Mouse (Mus musculus): ENCODE measurements around the gene Fcer1g.
"Not testable (repeated sequence)": the region's sequence is repeated elsewhere in the genome, so short reads cannot be mapped to it uniquely, and the experiment has no call there.

The Fcer1g gene

DNA sequence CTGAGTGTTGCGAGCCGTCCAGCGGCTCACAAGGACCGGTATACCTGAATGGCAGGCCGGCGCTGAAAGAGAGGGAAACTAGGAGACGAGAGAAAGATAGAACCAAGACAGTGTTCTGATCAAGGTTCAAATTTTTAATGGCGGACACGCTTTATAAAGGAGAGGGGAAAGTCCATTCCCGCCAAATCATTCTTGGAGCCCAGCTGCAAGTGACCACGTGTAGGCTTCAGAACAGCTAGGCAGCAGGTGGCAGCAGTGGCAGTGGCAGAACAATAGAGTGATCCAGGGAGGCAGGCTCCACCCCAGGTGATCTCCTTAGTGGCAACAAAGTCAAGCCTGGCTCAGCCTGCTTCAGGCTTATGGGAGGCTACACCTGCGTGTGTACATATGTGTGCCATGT is 7.8 kb upstream of the Fcer1g start:
- DNase-seq (ENCODE audit: low spot score in 2 of 2): not testable (repeated sequence)

DNA sequence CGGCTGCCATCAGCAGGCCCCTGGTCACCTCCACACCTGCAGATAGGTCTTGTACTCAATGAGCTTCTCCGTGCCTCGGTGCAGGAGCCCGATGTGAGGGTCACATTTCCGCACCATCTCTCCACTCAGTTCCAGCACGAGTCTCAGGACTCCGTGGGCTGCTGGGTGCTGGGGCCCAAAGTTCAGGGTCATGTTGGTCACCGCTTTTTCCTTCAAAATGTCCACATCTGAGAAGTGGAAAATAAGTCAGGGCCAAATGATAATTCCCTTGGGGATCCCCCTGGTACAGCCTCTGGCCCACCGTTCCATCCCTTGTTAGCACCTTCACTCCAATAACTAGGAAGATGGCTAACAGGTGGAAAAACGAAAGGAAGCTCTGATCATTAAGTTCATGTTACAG is 6.7 kb upstream of the Fcer1g start:
- no peak for DNase-seq (ENCODE audit: low spot score in 2 of 2)

DNA sequence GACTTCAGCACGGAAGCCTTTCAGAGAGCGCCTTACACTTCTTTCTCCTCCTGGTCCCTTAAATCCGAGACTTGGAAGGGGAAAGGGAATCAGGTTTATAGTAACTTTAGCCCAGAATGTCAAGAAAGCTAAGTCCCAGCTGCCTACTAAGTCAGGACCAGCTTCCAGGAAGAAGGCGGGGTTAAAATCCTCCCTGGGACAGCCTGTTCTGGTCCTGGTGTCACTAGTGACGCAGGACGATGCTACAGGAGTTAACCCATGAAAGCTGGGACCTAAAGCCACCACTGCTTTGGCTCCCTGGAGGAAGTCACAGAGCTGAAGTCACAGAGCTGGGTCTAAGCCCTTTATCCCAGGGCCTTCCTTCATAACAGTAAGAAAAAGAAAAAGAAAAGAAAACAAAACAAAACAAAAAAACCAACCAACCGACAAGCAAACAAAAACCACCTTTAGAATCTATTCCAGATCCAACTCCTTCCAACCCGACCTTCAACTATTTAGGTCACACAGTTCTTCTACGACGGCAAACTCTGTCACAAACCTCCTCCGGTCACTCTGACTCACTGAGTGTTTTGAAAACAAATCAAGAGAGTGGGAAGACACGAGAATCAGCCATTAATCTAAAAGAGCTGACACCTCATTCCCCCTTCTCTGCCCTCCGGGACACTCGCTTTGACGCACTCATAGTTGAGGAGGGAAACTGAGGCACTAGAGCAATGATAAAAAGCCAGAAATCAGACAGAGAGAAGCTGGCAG is 6.0 kb upstream of the Fcer1g start:
- DNase-seq (ENCODE audit: low spot score in 2 of 2): no peak

DNA sequence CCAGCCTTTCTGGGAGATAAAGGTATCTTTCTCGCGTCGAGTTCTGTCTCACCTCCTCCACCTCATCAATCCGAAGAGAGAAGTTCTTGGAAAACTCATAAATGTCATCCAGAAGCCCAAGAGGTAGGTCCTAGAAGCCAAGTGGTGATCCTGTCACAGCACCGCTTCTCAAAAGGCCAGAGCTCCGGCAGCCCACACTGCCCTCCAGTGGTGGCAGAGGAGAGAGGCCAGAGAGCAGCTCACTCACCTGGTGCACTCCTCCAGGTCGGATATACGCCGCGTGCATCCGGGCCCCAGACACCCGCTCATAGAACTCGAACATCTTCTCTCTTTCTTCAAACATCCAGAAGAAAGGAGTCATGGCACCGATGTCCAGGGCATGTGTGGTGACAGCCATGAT is 4.3 kb upstream of the Fcer1g start:
- peak; percentile 41 to 51 for DNase-seq (ENCODE audit: low spot score in 2 of 2)

- DNase-seq (ENCODE audit: low spot score in 2 of 2): no peak
Measured at GRCm38 (mm10) chr1:171237438-171237837, 3.3 kb upstream of the Fcer1g start.

DNA sequence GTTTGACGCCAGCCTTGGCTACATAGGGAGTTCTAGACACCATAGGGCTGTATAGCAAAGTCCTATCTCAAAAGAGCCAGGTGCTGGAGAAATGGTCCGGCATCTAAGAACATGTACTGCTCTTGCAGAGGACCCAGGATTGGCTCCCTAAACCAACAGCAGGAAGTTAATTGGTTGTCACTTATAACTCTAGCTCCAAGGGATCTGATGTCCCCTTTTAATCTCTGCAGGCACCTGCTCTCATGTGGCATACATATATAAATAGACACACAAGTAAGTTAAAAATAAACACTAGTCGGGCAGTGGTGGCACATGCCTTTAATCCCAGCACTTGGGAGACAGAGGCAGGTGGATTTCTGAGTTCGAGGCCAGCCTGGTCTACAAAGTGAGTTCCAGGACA is 1.6 kb upstream of the Fcer1g start:
- DNase-seq (ENCODE audit: low spot score in 2 of 2): no peak

GRCm38 (mm10) chr1:171234538-171234937 is 373 bp upstream of the Fcer1g start:
- DNase-seq (ENCODE audit: low spot score in 2 of 2): no peak

GRCm38 (mm10) chr1:171232800-171233730 is 1.1 kb downstream of the Fcer1g start:
- DNase-seq (ENCODE audit: low spot score in 2 of 2): no peak

GRCm38 (mm10) chr1:171232348-171232747 is 1.8 kb downstream of the Fcer1g start:
- no peak for DNase-seq (ENCODE audit: low spot score in 2 of 2)

GRCm38 (mm10) chr1:171231844-171232243 is 2.3 kb downstream of the Fcer1g start:
- no peak for DNase-seq (ENCODE audit: low spot score in 2 of 2)

- DNase-seq (ENCODE audit: low spot score in 2 of 2): no peak
Measured at GRCm38 (mm10) chr1:171230215-171230614, 4.0 kb downstream of the Fcer1g start.

DNA sequence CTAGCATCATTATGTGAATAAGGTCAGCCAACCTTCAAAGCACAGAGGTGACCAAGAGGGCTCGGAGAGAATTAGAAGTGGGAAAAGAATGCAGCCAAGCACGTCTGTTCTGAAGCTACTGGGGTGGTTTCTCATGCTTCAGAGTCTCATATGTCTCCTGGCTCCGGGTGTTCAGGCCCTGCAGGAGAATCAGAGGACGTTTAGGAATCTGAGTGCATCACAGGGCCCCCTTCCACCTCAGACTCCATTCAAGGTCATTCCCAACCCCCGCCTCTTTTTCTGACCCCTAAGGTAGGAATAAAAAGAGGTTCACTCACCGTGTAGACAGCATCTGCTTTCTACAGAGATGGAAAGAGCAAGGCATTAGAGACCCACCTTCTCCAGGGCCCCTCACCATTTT is 4.4 kb downstream of the Fcer1g start:
- DNase-seq (ENCODE audit: low spot score in 2 of 2): no peak

GRCm38 (mm10) chr1:171227879-171228278 is 6.3 kb downstream of the Fcer1g start:
- DNase-seq (ENCODE audit: low spot score in 2 of 2): no peak

GRCm38 (mm10) chr1:171226780-171227179 is 7.4 kb downstream of the Fcer1g start:
- no peak for DNase-seq (ENCODE audit: low spot score in 2 of 2)

- DNase-seq (ENCODE audit: low spot score in 2 of 2): no peak
Measured at GRCm38 (mm10) chr1:171224857-171225256, 9.3 kb downstream of the Fcer1g start, which contains the start of gene Apoa2. Gene Apoa2, plus strand, starts transcription at chr1:171225054.

DNA sequence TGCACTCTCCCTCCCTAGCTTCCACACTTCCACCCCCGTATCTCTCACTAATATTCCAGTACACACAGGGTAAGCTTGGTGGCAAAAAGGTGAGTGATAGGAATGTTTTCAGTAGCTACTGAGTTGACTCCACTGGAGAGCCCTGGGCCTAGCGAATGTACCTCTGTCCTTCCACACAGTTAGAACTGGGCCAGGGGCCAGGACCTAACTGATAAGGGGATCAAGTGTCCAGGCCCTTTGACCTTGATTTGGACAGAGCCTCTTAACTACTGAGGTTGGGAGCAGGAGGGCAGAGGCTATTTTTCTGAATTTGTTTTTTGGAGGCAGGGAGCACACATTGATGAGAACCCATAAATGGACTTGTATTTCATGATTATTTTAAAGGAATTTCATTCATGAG is 10.4 kb downstream of the Fcer1g start:
- DNase-seq (ENCODE audit: low spot score in 2 of 2): no peak

GRCm38 (mm10) chr1:171223168-171223567 is 11.0 kb downstream of the Fcer1g start:
- DNase-seq (ENCODE audit: low spot score in 2 of 2): no peak

DNA sequence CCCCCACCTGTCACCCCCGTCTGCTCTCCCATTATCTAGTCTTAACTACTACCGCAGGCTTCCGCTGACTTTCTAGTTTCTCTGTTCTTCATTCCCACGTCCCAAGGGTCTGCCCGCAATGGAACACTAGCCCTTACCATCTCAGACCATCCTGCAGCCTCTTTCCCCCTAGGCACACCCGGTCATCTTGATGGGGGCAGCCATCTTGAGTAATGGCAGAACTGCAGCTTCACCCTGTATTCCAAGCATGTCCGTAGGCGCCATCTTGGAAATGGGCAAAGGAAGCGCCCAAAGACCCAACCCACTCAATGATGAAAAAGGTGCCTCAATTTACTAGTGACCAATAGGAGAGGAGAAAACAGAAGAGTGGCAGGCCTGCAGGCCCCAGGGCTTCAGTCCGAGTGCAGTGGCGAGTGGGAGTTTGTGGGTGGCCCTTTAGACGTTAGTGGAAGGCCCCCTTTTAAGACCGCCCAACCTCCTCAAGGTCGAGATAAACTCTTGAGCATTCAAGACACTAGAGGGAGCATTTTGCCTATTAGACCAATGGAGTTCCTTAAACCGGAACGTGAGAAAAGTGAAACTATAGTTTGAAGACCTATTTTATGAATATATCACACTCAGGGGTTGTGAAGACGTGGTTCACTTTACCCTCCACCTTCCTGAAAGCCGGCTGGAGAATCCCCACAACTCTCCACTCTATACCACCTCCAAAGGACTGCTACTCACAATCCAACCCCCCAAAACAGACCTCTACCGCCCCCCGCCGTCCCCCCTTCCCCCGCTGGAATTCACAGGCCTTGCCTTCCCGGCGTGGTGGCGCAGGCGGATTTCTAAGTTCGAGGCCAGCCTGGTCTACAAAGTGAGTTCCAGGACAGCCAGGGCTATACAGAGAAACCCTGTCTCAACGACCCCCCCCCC is 11.7 kb downstream of the Fcer1g start, which contains the start of gene Tomm40l:
Tomm40l (minus strand) TSS at position 277 of the 918 bp plus-strand sequence.
- DNase-seq (ENCODE audit: low spot score in 2 of 2): peak; percentile 94 to 96

DNA sequence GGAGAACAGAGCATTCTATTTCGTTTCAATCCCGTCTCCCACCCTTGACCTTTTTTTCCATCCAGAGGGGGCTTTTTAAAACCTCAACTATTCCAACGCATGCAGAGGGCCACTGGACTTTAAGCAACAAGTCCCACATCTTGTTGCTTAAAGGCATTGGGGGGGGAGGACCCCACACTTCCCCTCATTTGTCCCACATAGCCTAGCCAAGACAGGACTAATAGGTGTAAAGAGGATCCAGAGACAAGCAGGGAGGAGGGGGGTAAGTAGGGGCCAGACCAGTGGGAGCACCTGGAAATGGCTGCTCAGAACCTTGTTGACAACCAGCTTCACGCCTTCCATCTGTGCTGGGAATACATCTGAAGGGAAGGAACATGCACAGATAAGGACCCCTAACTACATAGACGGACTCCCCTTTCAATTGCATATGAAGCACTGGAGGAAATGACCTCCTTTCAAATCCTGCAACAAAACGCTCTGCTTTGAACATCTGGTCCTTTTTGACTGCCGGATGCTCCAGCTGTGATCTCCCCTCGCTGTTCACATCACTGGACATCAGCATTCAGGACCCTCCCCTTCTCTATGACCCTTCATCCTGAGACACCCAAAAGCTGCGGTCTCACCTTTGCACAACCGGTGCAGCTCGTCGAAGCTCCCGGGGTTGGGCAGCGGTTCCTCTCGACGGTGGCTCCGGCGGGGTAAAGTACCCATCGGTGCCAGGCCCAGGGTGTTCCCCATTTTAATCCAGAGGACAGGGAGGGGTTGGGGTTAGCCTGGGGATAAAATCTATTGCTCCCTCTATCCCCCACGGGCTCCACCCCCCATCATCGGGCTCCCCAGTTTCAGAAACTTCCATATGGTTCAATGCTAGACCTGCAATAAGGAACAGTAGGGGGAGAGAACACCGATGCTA is 12.6 kb downstream of the Fcer1g start:
- peak in 1 of 2 experiments; percentile 28 for DNase-seq (ENCODE audit: low spot score in 2 of 2)

GRCm38 (mm10) chr1:171220871-171221270 is 13.3 kb downstream of the Fcer1g start:
- DNase-seq (ENCODE audit: low spot score in 2 of 2): peak; percentile 93 to 94

Data from right cerebral cortex, adult 2 months (tissue).